Mouse (Mus musculus): Measurements from ENCODE around the gene Tk1. TPM values are rescaled to one million over a fixed set of nuclear protein-coding genes. Genes with fewer than 3 reads are reported as not detected.

The Tk1 gene
- polyA plus RNA-seq, 1 experiment from 2014 or later, result 117 TPM

- H3K4me2 ChIP-seq (replicated peaks), result no peak overlapping the region
- H3K4me1 ChIP-seq, result peaks cover 21% of the 10 kb centered on the region
- H3K27ac ChIP-seq, result no peak overlapping the region
- H3K4me3 ChIP-seq, result no peak overlapping the region
- 90% methylated on average over 14 of the region's 14 CpGs for WGBS
- no peak overlapping the region for H3K9ac ChIP-seq
- no peaks in the 10 kb centered on the region for H3K9me3 ChIP-seq
- H3K27me3 ChIP-seq, result no peaks in the 10 kb centered on the region
- H3K36me3 ChIP-seq, result peaks cover 15% of the 10 kb centered on the region; the same call in 1 of the 2 replicates
- ATAC-seq (ENCODE audit: insufficient number of reproducible peaks, insufficient read depth, low FRiP score, low TSS enrichment), result no peak
These were observed 49.7 kb downstream of the Tk1 start for GRCm38 (mm10) chr11:117776085-117776792.

GRCm38 (mm10) chr11:117775540-117775939, 50.4 kb downstream of the Tk1 start:
- ATAC-seq (ENCODE audit: insufficient number of reproducible peaks, insufficient read depth, low FRiP score, low TSS enrichment), result no peak
- H3K9ac ChIP-seq, result no peak overlapping the region
- 89% methylated on average over 13 of the region's 13 CpGs for WGBS
- peaks cover 16% of the 10 kb centered on the region; the same call in 1 of the 2 replicates for H3K4me1 ChIP-seq
- no peaks in the 10 kb centered on the region for H3K27me3 ChIP-seq
- H3K27ac ChIP-seq, result no peak overlapping the region
- H3K9me3 ChIP-seq, result no peaks in the 10 kb centered on the region
- no peak overlapping the region for H3K4me2 ChIP-seq (replicated peaks)
- H3K36me3 ChIP-seq, result peaks cover 16% of the 10 kb centered on the region; the same call in 1 of the 2 replicates
- H3K4me3 ChIP-seq, result no peak overlapping the region

GRCm38 (mm10) chr11:117774925-117775324, 51.0 kb downstream of the Tk1 start:
- H3K4me1 ChIP-seq, result peaks cover 15% of the 10 kb centered on the region; the same call in 1 of the 2 replicates
- no peaks in the 10 kb centered on the region for H3K9me3 ChIP-seq
- ATAC-seq (ENCODE audit: insufficient number of reproducible peaks, insufficient read depth, low FRiP score, low TSS enrichment), result no peak
- no peak overlapping the region for H3K4me3 ChIP-seq
- no peak overlapping the region for H3K27ac ChIP-seq
- H3K36me3 ChIP-seq, result peaks cover 16% of the 10 kb centered on the region; the same call in 1 of the 2 replicates
- H3K4me2 ChIP-seq (replicated peaks), result no peak overlapping the region
- no peaks in the 10 kb centered on the region for H3K27me3 ChIP-seq
- H3K9ac ChIP-seq, result no peak overlapping the region
- WGBS, result 93% methylated on average over 10 of the region's 10 CpGs

- H3K36me3 ChIP-seq, result peaks cover 14% of the 10 kb centered on the region; the same call in 1 of the 2 replicates
These were observed 53.5 kb downstream of the Tk1 start for GRCm38 (mm10) chr11:117772352-117772751.

GRCm38 (mm10) chr11:117770407-117770806, 55.5 kb downstream of the Tk1 start:
- Histone ChIP-seq H3K9ac (no peak overlapping the region), H3K4me1 (no peaks in the 10 kb centered on the region), H3K36me3 (peaks cover 24% of the 10 kb centered on the region), H3K4me2 (replicated peaks) (no peak overlapping the region), H3K27ac (no peak overlapping the region), H3K9me3 (no peaks in the 10 kb centered on the region), H3K4me3 (no peak overlapping the region), H3K27me3 (no peaks in the 10 kb centered on the region)
- 94% methylated on average over 10 of the region's 10 CpGs for WGBS
- ATAC-seq (ENCODE audit: insufficient number of reproducible peaks, insufficient read depth, low FRiP score, low TSS enrichment), result no peak

More at GRCm38 (mm10) chr11:117772352-117772751, 53.5 kb downstream of the Tk1 start:
- H3K9me3 ChIP-seq, result no peaks in the 10 kb centered on the region
- WGBS, result 95% methylated on average over 7 of the region's 7 CpGs
- no peak overlapping the region for H3K9ac ChIP-seq
- H3K4me2 ChIP-seq (replicated peaks), result no peak overlapping the region
- no peaks in the 10 kb centered on the region for H3K27me3 ChIP-seq
- ATAC-seq (ENCODE audit: insufficient number of reproducible peaks, insufficient read depth, low FRiP score, low TSS enrichment), result no peak
- no peak overlapping the region for H3K4me3 ChIP-seq
- no peak overlapping the region for H3K27ac ChIP-seq
- no peaks in the 10 kb centered on the region for H3K4me1 ChIP-seq

GRCm38 (mm10) chr11:117769683-117770047, 56.2 kb downstream of the Tk1 start:
- no peak for ATAC-seq (ENCODE audit: insufficient number of reproducible peaks, insufficient read depth, low FRiP score, low TSS enrichment)
- WGBS, result 92% methylated on average over 7 of the region's 7 CpGs
- 0 out of 2 replicates have a peak overlapping the region, but pooled peaks have one; percentile 8 for H3K27ac ChIP-seq

GRCm38 (mm10) chr11:117768725-117769682, 56.9 kb downstream of the Tk1 start:
- no peak overlapping the region for H3K4me2 ChIP-seq (replicated peaks)
- WGBS, result 82% methylated on average over 20 of the region's 20 CpGs
- H3K27ac ChIP-seq, result 0 out of 2 replicates have a peak overlapping the region, but pooled peaks have one; percentile 8
- H3K36me3 ChIP-seq, result peaks cover 38% of the 10 kb centered on the region
- H3K9me3 ChIP-seq, result no peaks in the 10 kb centered on the region
- no peak overlapping the region for H3K9ac ChIP-seq
- no peaks in the 10 kb centered on the region for H3K27me3 ChIP-seq
- H3K4me3 ChIP-seq, result no peak overlapping the region
- ATAC-seq (ENCODE audit: insufficient number of reproducible peaks, insufficient read depth, low FRiP score, low TSS enrichment), result no peak
- no peaks in the 10 kb centered on the region for H3K4me1 ChIP-seq

More at GRCm38 (mm10) chr11:117769683-117770047, 56.2 kb downstream of the Tk1 start:
- Histone ChIP-seq H3K9ac (no peak overlapping the region), H3K4me2 (replicated peaks) (no peak overlapping the region), H3K36me3 (peaks cover 32% of the 10 kb centered on the region), H3K4me1 (no peaks in the 10 kb centered on the region), H3K4me3 (no peak overlapping the region), H3K9me3 (no peaks in the 10 kb centered on the region), H3K27me3 (no peaks in the 10 kb centered on the region)

- no peak overlapping the region for H3K4me2 ChIP-seq (replicated peaks)
- no peaks in the 10 kb centered on the region for H3K9me3 ChIP-seq
- WGBS, result 92% methylated on average over 3 of the region's 3 CpGs
- no peak overlapping the region for H3K4me3 ChIP-seq
- peaks cover 40% of the 10 kb centered on the region for H3K36me3 ChIP-seq
- no peaks in the 10 kb centered on the region for H3K27me3 ChIP-seq
- no peak overlapping the region for H3K27ac ChIP-seq
- ATAC-seq (ENCODE audit: insufficient number of reproducible peaks, insufficient read depth, low FRiP score, low TSS enrichment), result no peak
- H3K9ac ChIP-seq, result no peak overlapping the region
- no peaks in the 10 kb centered on the region for H3K4me1 ChIP-seq
These were observed 59.6 kb downstream of the Tk1 start for GRCm38 (mm10) chr11:117766275-117766674.

Other genes with a start within 250 kb of the Tk1 start
- gene Tnrc6c, start 171.8 kb downstream of the Tk1 start, polyA plus RNA-seq (2016; fragmentation: Nextera tagmentation; extraction: Ambion mirVana), result 23.9 and 26.1 TPM in 2 replicates
- 1.3 TPM in 2 replicates for gene Tmc8, start 44.0 kb downstream of the Tk1 start, polyA plus RNA-seq (2016; fragmentation: Nextera tagmentation; extraction: Ambion mirVana)
- gene Tmc6, start 43.9 kb downstream of the Tk1 start, polyA plus RNA-seq (2016; fragmentation: Nextera tagmentation; extraction: Ambion mirVana), result 17.5 and 19.1 TPM in 2 replicates
- 0.26 TPM in 1 of 2 replicates, not detected in the other for gene 6030468B19Rik, start 28.4 kb downstream of the Tk1 start, polyA plus RNA-seq (2016; fragmentation: Nextera tagmentation; extraction: Ambion mirVana)
- gene Gm20708, start 16.4 kb downstream of the Tk1 start, polyA plus RNA-seq (2016; fragmentation: Nextera tagmentation; extraction: Ambion mirVana), result 0.54 and 1.3 TPM in 2 replicates
- gene Syngr2, start 16.4 kb downstream of the Tk1 start, polyA plus RNA-seq (2016; fragmentation: Nextera tagmentation; extraction: Ambion mirVana), result 29.6 and 31.0 TPM in 2 replicates
- gene Afmid, start 168 bp downstream of the Tk1 start, polyA plus RNA-seq (2016; fragmentation: Nextera tagmentation; extraction: Ambion mirVana), result 4.3 and 4.9 TPM in 2 replicates
- gene Birc5, start 23.2 kb upstream of the Tk1 start, polyA plus RNA-seq (2016; fragmentation: Nextera tagmentation; extraction: Ambion mirVana), result 312 and 318 TPM in 2 replicates
- not detected in 2 replicates for gene Tmem235, start 34.7 kb upstream of the Tk1 start, polyA plus RNA-seq (2016; fragmentation: Nextera tagmentation; extraction: Ambion mirVana)
- 2.5 and 2.8 TPM in 2 replicates for gene Tha1, start 47.4 kb upstream of the Tk1 start, polyA plus RNA-seq (2016; fragmentation: Nextera tagmentation; extraction: Ambion mirVana)
- 18.4 and 19.3 TPM in 2 replicates for gene Socs3, start 144.0 kb upstream of the Tk1 start, polyA plus RNA-seq (2016; fragmentation: Nextera tagmentation; extraction: Ambion mirVana)
- 43.0 and 46.2 TPM in 2 replicates for gene Pgs1, start 160.2 kb upstream of the Tk1 start, polyA plus RNA-seq (2016; fragmentation: Nextera tagmentation; extraction: Ambion mirVana)